ENCODE assay signal across 28 mouse cellular contexts in the genomic region with DNA sequence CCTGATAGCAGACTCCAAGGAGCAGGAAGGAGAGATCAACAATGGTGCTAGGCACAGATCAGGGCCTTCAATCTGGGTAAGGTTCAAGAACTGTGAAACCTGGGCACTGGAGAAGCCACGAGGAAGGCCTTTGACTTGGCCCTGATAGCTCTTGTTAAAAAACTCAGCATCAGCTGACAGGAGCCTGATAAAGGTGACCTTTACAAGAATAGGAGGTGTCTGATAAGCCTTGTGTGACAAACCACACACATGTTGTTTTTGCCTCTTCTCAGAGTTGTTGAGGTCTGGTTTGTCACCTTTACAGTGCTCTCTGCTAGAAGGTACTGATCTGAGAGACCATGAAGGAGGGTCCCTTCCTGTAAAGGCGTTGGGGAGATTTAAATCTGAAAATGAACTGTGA. TPM values are rescaled to one million over a fixed set of nuclear protein-coding genes. Genes with fewer than 3 reads are reported as not detected.
"Had no signal": no experiment of that assay in that cellular context is flagged by ENCODE, and none has a peak within 500 bp of the region (broad histone marks: within the 10 kb centered on the region; RNA-seq: fewer than 3 reads in every experiment).

No protein-coding gene starts in this region.

- H3K9me3 ChIP-seq: kidney, embryonic 15.5 days; limb, embryonic 10.5 days; limb, embryonic 13.5 days; stomach, embryonic 15.5 days had no signal

- H3K27me3 ChIP-seq: kidney, embryonic 15.5 days; limb, embryonic 13.5 days; neural tube, embryonic 13.5 days; stomach, embryonic 15.5 days had no signal

- H3K4me3 ChIP-seq: kidney, embryonic 15.5 days; limb, embryonic 10.5 days; limb, embryonic 13.5 days; neural tube, embryonic 13.5 days; stomach, embryonic 15.5 days had no signal

- H3K9ac ChIP-seq: kidney, embryonic 15.5 days; limb, embryonic 13.5 days; liver, embryonic 14.5 days; liver, postnatal 0 days; lung, embryonic 14.5 days; neural tube, embryonic 13.5 days; stomach, embryonic 15.5 days had no signal

- ATAC-seq: liver, postnatal 0 days; lung, postnatal 0 days had no signal

- H3K27ac ChIP-seq: kidney, embryonic 15.5 days; limb, embryonic 10.5 days; limb, embryonic 13.5 days; liver, embryonic 14.5 days; neural tube, embryonic 13.5 days; stomach, embryonic 15.5 days had no signal

- DNase-seq: kidney, adult 8-10 months; kidney, postnatal 10 days; kidney, postnatal 36 days; liver, postnatal 0 days; lung, embryonic 14.5 days; lung, postnatal 36 days; midbrain, embryonic 14.5 days; retina, postnatal 1 day; right cerebral cortex, postnatal 25 days; spleen, adult 18-20 months; thymus, postnatal 36 days had no signal

- H3K36me3 ChIP-seq: kidney, embryonic 15.5 days; limb, embryonic 10.5 days; limb, embryonic 13.5 days; neural tube, embryonic 13.5 days; stomach, embryonic 15.5 days had no signal

RNA-seq across cellular contexts. Expression of a gene that starts 35.8 kb away (rescaled TPM):
- total RNA-seq: layer of hippocampus, adult 8-10 months; layer of hippocampus, postnatal 25 days; left cerebral cortex, adult 18-20 months; left cerebral cortex, postnatal 25 days; liver, adult 2 months; megakaryocyte-erythroid progenitor cell, adult 5-6 weeks; midbrain, postnatal 0 days; neutrophil, adult 5-6 weeks had no signal
- polyA plus RNA-seq: kidney, embryonic 15.5 days; limb, embryonic 13.5 days; liver, adult 2 months; liver, embryonic 14.5 days; liver, postnatal 0 days; lung, postnatal 0 days; midbrain, embryonic 11.5 days; midbrain, postnatal 0 days; neural tube, embryonic 13.5 days; urinary bladder, adult 2 months had no signal
